Mouse (Mus musculus) kidney, embryonic 15.5 days (tissue): Measurements from ENCODE around the gene Prdm8. TPM values are rescaled to one million over a fixed set of nuclear protein-coding genes. Genes with fewer than 3 reads are reported as not detected.

Source experiments
- ATAC-seq: fragments of 200-750 bp; cut with Nextera tagmentation; replicated peaks from 2 replicates; pipeline ENCODE4 v1.8.0; 2017; ENCODE audit warnings: moderate TSS enrichment; ENCODE audit not compliant: low FRiP score
- H3K27ac ChIP-seq: fragments of 300-500 bp; sonication (generic); 2 replicates; pipeline ENCODE4 v1.5.1; 2015; ENCODE audit warnings: mild to moderate bottlenecking, inconsistent platforms
- H3K27me3 ChIP-seq: fragments of 300-500 bp; sonication (generic); 2 replicates; pipeline ENCODE4 v1.6.1; 2015; ENCODE audit warnings: inconsistent platforms
- H3K36me3 ChIP-seq: fragments of 300-500 bp; sonication (generic); 2 replicates; pipeline ENCODE4 v1.6.1; 2015; ENCODE audit warnings: inconsistent platforms
- H3K4me1 ChIP-seq: fragments of 300-500 bp; sonication (generic); 2 replicates; pipeline ENCODE4 v1.6.1; 2015; ENCODE audit warnings: inconsistent platforms
- H3K4me2 ChIP-seq: fragments of 300-500 bp; sonication (generic); 2 replicates; pipeline ENCODE4 v1.6.1; 2015; ENCODE audit warnings: moderate library complexity, mild to moderate bottlenecking, inconsistent platforms
- H3K4me3 ChIP-seq: fragments of 300-500 bp; sonication (generic); replicated peaks from 2 replicates; pipeline ENCODE4 v1.5.1; 2015; ENCODE audit warnings: mild to moderate bottlenecking, inconsistent platforms
- H3K9ac ChIP-seq: fragments of 300-500 bp; sonication (generic); 2 replicates; pipeline ENCODE4 v1.6.1; 2015; ENCODE audit warnings: mild to moderate bottlenecking, inconsistent platforms
- H3K9me3 ChIP-seq: fragments of 300-500 bp; sonication (generic); replicated peaks from 2 replicates; pipeline ENCODE4 v1.6.1; 2016; ENCODE audit warnings: inconsistent platforms
- WGBS: fragments of 180-500 bp; shearing (Covaris S2); methylation state at CpG from one replicate; pipeline ENCODE4 v1.1.7; 2015; ENCODE audit warnings: mixed read lengths; 5-methylcytosine and 5-hydroxymethylcytosine counted together
- polyA plus RNA-seq: library from polyadenylated mRNA; unstranded; fragments of >200 nt; fragmentation: Nextera tagmentation; extraction: Ambion mirVana; gene quantifications from 2 replicates; pipeline ENCODE4 v1.2.1, GENCODE M21; 2015

The Prdm8 gene
- polyA plus RNA-seq, 1 experiment from 2014 or later: 0.08 TPM

- peaks cover 9% of the 10 kb centered on the region for H3K4me1 ChIP-seq
- H3K4me3 ChIP-seq: no peak overlapping the region
- peaks cover 100% of the 10 kb centered on the region for H3K27me3 ChIP-seq
- no peak for ATAC-seq
- no peak overlapping the region for H3K4me2 ChIP-seq
- H3K27ac ChIP-seq: no peak overlapping the region
- no peaks in the 10 kb centered on the region for H3K9me3 ChIP-seq
- no peak overlapping the region for H3K9ac ChIP-seq
- no peaks in the 10 kb centered on the region for H3K36me3 ChIP-seq
Measured at GRCm38 (mm10) chr5:98173694-98174093, 6.7 kb downstream of the Prdm8 start.

DNA sequence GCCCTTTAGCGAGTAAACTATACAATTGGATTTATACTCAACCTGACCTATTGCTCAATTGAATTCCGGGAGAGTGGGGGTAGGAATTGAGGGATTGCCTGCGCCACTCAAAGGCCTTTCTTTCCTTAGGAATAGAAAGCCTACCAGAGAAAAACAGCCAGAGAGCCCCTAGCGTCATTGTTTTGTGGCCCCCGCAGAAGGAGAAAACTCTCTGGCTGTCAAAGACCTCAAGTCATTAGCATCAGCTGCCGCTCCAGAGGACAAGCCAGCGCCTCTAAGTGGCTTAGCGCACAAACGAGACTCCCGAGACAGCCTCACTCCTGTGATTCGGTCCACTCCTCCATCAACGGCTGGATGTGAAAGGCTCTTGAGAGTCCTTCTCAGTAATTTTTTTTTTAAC is 12.6 kb downstream of the Prdm8 start:
- Histone ChIP-seq H3K4me2 (no peak overlapping the region), H3K27ac (no peak overlapping the region), H3K4me1 (peaks cover 17% of the 10 kb centered on the region), H3K27me3 (peaks cover 99% of the 10 kb centered on the region), H3K9me3 (no peaks in the 10 kb centered on the region), H3K36me3 (no peaks in the 10 kb centered on the region), H3K4me3 (no peak overlapping the region), H3K9ac (no peak overlapping the region)
- ATAC-seq: no peak
- 3% methylated on average over 12 of the region's 12 CpGs for WGBS

- under 1% methylated on average over 19 of the region's 19 CpGs for WGBS
- ATAC-seq: no peak
- Histone ChIP-seq H3K36me3 (no peaks in the 10 kb centered on the region), H3K9ac (no peak overlapping the region), H3K4me3 (peak overlapping the region; percentile 17), H3K4me2 (peak overlapping the region; percentile 38), H3K27me3 (peaks cover 99% of the 10 kb centered on the region), H3K4me1 (peaks cover 25% of the 10 kb centered on the region), H3K27ac (no peak overlapping the region), H3K9me3 (no peaks in the 10 kb centered on the region)
Measured at GRCm38 (mm10) chr5:98180461-98180887, 13.5 kb downstream of the Prdm8 start.

DNA sequence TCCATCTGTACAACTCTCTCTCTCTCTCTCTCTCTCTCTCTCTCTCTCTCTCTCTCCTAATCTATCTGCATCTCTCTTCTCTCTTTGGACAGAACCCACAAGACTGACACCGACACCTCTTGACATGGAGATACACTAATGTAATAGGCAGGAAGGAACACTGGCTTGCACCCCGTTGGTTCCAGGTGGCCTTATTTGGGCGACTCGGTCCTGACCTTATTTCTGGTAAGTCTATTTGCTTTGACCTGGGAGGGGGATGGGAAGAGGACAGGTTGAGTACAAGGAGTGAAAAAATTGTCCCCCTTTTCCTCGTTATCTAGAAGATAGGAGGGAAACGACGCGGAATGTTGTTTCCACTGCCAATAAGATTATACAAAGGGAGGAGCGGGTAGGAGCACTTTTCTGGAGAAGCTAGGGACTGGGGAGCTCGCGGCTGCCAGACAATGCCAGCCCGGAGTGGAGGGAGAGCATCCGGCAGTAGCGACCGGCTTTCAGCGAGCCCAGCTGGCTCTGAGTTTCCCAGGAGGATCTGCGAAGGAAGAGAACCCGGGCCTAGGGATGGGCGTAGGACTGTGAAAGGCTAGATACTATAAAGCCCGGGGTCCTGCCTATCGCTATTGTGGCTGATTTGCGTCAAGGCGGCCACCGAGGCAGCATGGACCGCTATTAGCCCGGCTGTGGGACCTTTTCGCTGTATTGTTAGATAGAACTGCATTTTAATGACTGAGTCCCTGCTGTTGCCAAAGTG is 14.1 kb downstream of the Prdm8 start:
- Histone ChIP-seq H3K4me1 (peaks cover 31% of the 10 kb centered on the region), H3K36me3 (no peaks in the 10 kb centered on the region), H3K9ac (no peak overlapping the region), H3K4me2 (peak overlapping the region; percentile 38), H3K9me3 (no peaks in the 10 kb centered on the region), H3K4me3 (0 out of 2 replicates have a peak overlapping the region, but pooled peaks have one; percentile 2), H3K27me3 (peaks cover 99% of the 10 kb centered on the region), H3K27ac (no peak overlapping the region)
- WGBS: under 1% methylated on average over 27 of the region's 27 CpGs
- ATAC-seq: no peak

DNA sequence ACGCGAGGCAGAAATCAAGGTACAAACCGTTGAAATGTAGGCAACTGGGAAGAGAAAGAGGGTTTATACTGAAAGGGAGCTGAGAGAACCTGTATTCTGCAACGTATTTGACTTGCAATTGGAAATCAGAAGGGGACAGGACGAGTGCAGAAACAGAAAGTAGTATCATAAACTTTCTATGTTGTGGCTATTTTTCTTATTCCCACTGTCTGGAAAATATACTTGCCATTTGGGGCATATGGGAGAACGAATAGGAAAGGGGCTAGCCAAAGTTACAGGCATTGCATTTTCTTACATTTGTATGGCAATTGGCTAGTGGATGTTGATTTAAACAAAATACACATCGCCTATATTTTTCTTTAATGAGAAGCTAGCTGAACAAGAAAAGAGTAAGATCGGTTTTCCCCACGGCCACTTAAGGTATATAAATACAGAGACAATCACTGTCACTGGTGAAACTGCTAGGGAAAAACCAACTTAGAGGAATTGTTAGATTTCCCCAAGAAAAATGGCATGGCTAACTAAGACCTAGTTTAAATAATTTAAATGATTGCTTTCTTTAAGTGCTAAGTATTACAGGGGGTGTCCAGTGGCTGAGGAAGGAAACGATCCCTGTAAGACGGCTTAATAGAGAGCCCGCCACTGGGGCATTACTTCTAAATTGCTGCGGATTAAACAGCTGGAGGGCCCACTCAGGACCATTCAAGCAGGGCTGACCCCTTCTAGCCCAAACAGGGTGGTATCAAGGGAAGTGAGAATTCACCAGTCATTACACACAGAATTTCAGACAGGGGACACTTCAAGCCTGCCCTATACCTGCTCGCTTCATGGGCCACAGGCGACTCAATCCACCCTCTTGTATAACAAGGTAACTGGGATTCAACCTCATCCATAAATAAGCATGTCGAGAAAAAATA is 14.9 kb downstream of the Prdm8 start:
- H3K4me1 ChIP-seq: peaks cover 37% of the 10 kb centered on the region
- no peaks in the 10 kb centered on the region for H3K36me3 ChIP-seq
- ATAC-seq: no peak
- no peak overlapping the region for H3K9ac ChIP-seq
- H3K27me3 ChIP-seq: peaks cover 99% of the 10 kb centered on the region
- H3K4me3 ChIP-seq: no peak overlapping the region
- H3K4me2 ChIP-seq: peak overlapping the region; percentile 38; the same call in 1 of the 2 replicates
- H3K9me3 ChIP-seq: no peaks in the 10 kb centered on the region
- H3K27ac ChIP-seq: no peak overlapping the region
- 3% methylated on average over 16 of the region's 16 CpGs for WGBS

DNA sequence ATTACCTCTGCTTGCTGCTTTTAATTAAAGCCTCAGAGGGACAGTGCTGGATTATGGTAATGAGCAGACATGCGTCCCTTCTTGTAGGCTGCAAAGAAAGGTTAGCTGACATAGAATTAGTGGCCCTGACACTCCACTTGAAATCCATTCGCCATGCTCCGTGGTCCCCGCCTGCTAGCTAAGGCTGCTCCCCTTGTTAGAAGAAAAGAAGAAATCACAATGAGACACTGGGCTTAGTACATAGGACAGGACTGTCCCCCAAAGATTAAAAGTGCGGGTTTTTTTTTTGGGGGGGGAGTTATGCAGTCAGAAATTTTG is 15.6 kb downstream of the Prdm8 start:
- no peak overlapping the region for H3K9ac ChIP-seq
- H3K36me3 ChIP-seq: no peaks in the 10 kb centered on the region
- no peak overlapping the region for H3K4me2 ChIP-seq
- no peaks in the 10 kb centered on the region for H3K9me3 ChIP-seq
- H3K4me3 ChIP-seq: no peak overlapping the region
- peaks cover 37% of the 10 kb centered on the region for H3K4me1 ChIP-seq
- peaks cover 99% of the 10 kb centered on the region for H3K27me3 ChIP-seq
- no peak overlapping the region for H3K27ac ChIP-seq
- ATAC-seq: no peak
- WGBS: 0% methylated on average over 5 of the region's 5 CpGs

GRCm38 (mm10) chr5:98183031-98183595 is 16.1 kb downstream of the Prdm8 start:
- Histone ChIP-seq H3K27ac (no peak overlapping the region), H3K36me3 (no peaks in the 10 kb centered on the region), H3K9ac (no peak overlapping the region), H3K4me1 (peaks cover 37% of the 10 kb centered on the region), H3K27me3 (peaks cover 99% of the 10 kb centered on the region), H3K4me3 (no peak overlapping the region), H3K4me2 (0 out of 2 replicates have a peak overlapping the region, but pooled peaks have one; percentile 3), H3K9me3 (no peaks in the 10 kb centered on the region)
- 3% methylated on average over 14 of the region's 14 CpGs for WGBS
- no peak for ATAC-seq

DNA sequence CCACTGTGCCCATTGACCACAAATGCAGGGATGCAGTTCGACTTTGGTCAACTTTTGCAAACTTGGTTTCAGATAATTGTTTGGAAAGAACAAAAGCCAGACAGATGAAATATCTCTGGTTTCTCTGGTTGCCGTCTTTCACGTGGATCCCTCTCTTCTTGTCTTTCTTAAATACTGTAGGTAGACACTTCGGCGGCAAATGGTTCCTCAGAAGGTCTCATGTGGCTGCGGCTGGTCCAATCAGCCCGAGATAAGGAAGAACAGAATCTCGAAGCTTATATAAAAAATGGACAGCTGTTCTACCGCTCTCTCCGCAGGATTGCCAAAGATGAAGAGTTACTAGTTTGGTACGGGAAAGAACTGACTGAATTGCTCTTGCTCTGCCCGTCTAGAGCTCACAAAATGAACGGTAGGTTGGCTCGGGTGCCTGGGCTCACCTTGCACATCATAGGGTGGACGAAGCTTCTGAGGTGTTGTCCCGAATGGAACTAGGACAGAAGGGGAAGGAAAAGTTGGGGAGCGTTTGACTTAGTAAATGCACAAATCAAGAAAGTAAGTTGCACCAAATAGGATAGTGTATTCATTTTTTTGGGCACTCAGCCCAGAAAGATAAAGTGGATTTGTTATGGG is 17.4 kb downstream of the Prdm8 start:
- ATAC-seq: no peak
- Histone ChIP-seq H3K27ac (no peak overlapping the region), H3K27me3 (peaks cover 99% of the 10 kb centered on the region), H3K4me3 (no peak overlapping the region), H3K4me2 (peak overlapping the region; percentile 97; the same call in 1 of the 2 replicates), H3K9ac (no peak overlapping the region), H3K36me3 (no peaks in the 10 kb centered on the region), H3K9me3 (no peaks in the 10 kb centered on the region), H3K4me1 (peaks cover 40% of the 10 kb centered on the region)
- 3% methylated on average over 17 of the region's 17 CpGs for WGBS

GRCm38 (mm10) chr5:98184971-98185805 is 18.2 kb downstream of the Prdm8 start:
- WGBS: under 1% methylated on average over 80 of the region's 89 CpGs
- ATAC-seq: peak; percentile 67
- H3K27me3 ChIP-seq: peaks cover 99% of the 10 kb centered on the region

DNA sequence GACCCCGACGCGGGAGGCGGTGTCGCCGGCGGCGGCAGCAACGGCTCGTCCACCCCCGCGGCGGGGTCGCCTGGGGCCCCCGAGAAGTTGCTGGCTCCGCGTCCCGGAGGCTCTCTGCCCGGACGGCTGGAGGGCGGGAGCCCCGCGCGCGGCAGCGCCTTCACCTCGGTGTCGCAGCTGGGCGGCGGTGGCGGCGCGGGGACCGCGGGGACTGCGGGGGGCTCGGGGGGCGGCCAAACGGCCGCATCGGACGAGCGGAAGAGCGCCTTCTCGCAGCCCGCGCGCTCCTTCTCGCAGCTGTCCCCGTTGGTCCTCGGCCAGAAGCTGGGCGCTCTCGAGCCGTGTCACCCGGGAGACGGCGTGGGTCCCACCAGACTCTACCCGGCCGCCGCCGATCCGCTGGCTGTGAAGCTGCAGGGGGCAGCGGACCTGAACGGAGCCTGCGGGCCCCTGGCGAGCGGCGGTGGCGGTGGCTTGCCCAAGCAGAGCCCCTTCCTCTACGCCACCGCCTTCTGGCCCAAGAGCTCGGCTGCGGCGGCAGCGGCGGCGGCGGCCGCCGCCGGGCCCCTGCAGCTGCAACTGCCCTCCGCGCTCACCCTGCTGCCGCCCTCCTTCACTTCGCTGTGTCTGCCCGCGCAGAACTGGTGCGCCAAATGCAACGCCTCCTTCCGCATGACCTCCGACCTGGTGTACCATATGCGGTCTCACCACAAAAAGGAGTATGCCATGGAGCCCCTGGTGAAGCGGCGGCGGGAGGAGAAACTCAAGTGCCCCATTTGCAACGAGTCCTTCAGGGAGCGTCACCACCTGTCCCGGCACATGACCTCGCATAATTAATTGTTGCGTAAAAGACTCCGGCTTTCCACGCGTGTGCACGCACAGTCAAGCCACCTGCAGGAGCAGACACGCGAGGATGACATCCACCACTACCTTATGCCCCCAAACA is 19.1 kb downstream of the Prdm8 start:
- ATAC-seq: peak; percentile 68
- under 1% methylated on average over 60 of the region's 106 CpGs for WGBS

More at GRCm38 (mm10) chr5:98184971-98185805, 18.2 kb downstream of the Prdm8 start:
- Histone ChIP-seq H3K4me1 (peaks cover 48% of the 10 kb centered on the region), H3K36me3 (no peaks in the 10 kb centered on the region), H3K4me3 (peak overlapping the region; percentile 57), H3K27ac (no peak overlapping the region), H3K4me2 (peak overlapping the region; percentile 97), H3K9ac (peak overlapping the region; percentile 29; the same call in 1 of the 2 replicates), H3K9me3 (no peaks in the 10 kb centered on the region)

More for the DNA sequence above, 19.1 kb downstream of the Prdm8 start:
- H3K27ac ChIP-seq: no peak overlapping the region
- H3K36me3 ChIP-seq: no peaks in the 10 kb centered on the region
- H3K4me3 ChIP-seq: peak overlapping the region; percentile 57
- H3K9me3 ChIP-seq: no peaks in the 10 kb centered on the region
- H3K4me2 ChIP-seq: peak overlapping the region; percentile 97
- H3K27me3 ChIP-seq: peaks cover 99% of the 10 kb centered on the region
- peaks cover 39% of the 10 kb centered on the region for H3K4me1 ChIP-seq
- H3K9ac ChIP-seq: peak overlapping the region; percentile 29; the same call in 1 of the 2 replicates
